Mouse (Mus musculus) liver, embryonic 16.5 days (tissue): Measurements from ENCODE around the gene Nt5c3b. TPM values are rescaled to one million over a fixed set of nuclear protein-coding genes. Genes with fewer than 3 reads are reported as not detected.

Source experiments
- ATAC-seq: fragments of 200-750 bp; cut with Nextera tagmentation; 2 replicates; pipeline ENCODE4 v1.8.0; 2017; ENCODE audit warnings: low read depth, mild to moderate bottlenecking, moderate number of reproducible peaks, moderate library complexity
- H3K27ac ChIP-seq: fragments of 300-500 bp; sonication (generic); 2 replicates; pipeline ENCODE4 v1.5.1; 2014; ENCODE audit warnings: mild to moderate bottlenecking, low read length
- H3K27me3 ChIP-seq: fragments of 300-500 bp; sonication (generic); 2 replicates; pipeline ENCODE4 v1.6.1; 2014; ENCODE audit warnings: low read depth, low read length, mixed read lengths; ENCODE audit not compliant: control insufficient read depth, insufficient read depth
- H3K36me3 ChIP-seq: fragments of 300-500 bp; sonication (generic); 2 replicates; pipeline ENCODE4 v1.6.1; 2014; ENCODE audit warnings: mild to moderate bottlenecking; ENCODE audit not compliant: control insufficient read depth, insufficient read depth
- H3K4me1 ChIP-seq: fragments of 300-500 bp; sonication (generic); 2 replicates; pipeline ENCODE4 v1.6.1; 2014; ENCODE audit warnings: low read depth, low read length, mixed read lengths; ENCODE audit not compliant: control insufficient read depth
- H3K4me2 ChIP-seq: fragments of 300-500 bp; sonication (generic); 2 replicates; pipeline ENCODE4 v1.6.1; 2014; ENCODE audit warnings: low read depth, low read length, mixed read lengths
- H3K4me3 ChIP-seq: fragments of 300-500 bp; sonication (generic); 2 replicates; pipeline ENCODE4 v1.5.1; 2014; ENCODE audit warnings: low read depth, mild to moderate bottlenecking, low read length
- H3K9ac ChIP-seq: fragments of 300-500 bp; sonication (generic); 2 replicates; pipeline ENCODE4 v1.6.1; 2014; ENCODE audit warnings: low read depth, low read length
- H3K9me3 ChIP-seq: fragments of 300-500 bp; sonication (generic); replicated peaks from 2 replicates; pipeline ENCODE4 v1.6.1; 2016; ENCODE audit warnings: low read length; ENCODE audit not compliant: control insufficient read depth
- WGBS: fragments of 180-500 bp; shearing (Covaris S2); extraction: QIAGEN DNeasy Blood & Tissue Kit; methylation state at CpG from one replicate; pipeline ENCODE4 v1.1.7; 2014; ENCODE audit not compliant: insufficient replicate concordance; 5-methylcytosine and 5-hydroxymethylcytosine counted together
- polyA plus RNA-seq: library from polyadenylated mRNA; unstranded; fragments of >200 nt; fragmentation: Nextera tagmentation; extraction: Ambion mirVana; gene quantifications from 2 replicates; pipeline ENCODE4 v1.2.1, GENCODE M21; 2015

The Nt5c3b gene
- polyA plus RNA-seq, 1 experiment from 2014 or later, result 16.0 TPM

GRCm38 (mm10) chr11:100437901-100438300 lies 3.7 kb downstream of the Nt5c3b start:
- no peak for ATAC-seq
- no peak overlapping the region for H3K27ac ChIP-seq
- 68% methylated on average over 1 of the region's 1 CpGs for whole genome bisulfite sequencing
- no peaks in the 10 kb centered on the region for H3K9me3 ChIP-seq
- H3K36me3 ChIP-seq, result no peaks in the 10 kb centered on the region
- H3K4me3 ChIP-seq, result no peak overlapping the region
- no peaks in the 10 kb centered on the region for H3K27me3 ChIP-seq
- H3K4me2 ChIP-seq, result no peak overlapping the region
- H3K4me1 ChIP-seq, result peaks cover 14% of the 10 kb centered on the region
- H3K9ac ChIP-seq, result no peak overlapping the region

- ATAC-seq, result no peak
- Histone ChIP-seq H3K27me3 (no peaks in the 10 kb centered on the region), H3K9me3 (no peaks in the 10 kb centered on the region), H3K27ac (no peak overlapping the region), H3K4me1 (peaks cover 10% of the 10 kb centered on the region), H3K4me2 (no peak overlapping the region), H3K36me3 (no peaks in the 10 kb centered on the region), H3K9ac (no peak overlapping the region), H3K4me3 (no peak overlapping the region)
- WGBS, result 81% methylated on average over 9 of the region's 9 CpGs
Measured at GRCm38 (mm10) chr11:100435678-100436246, 5.8 kb downstream of the Nt5c3b start.

GRCm38 (mm10) chr11:100432002-100432401 lies 9.6 kb downstream of the Nt5c3b start:
- Histone ChIP-seq H3K27ac (no peak overlapping the region), H3K9ac (no peak overlapping the region), H3K4me1 (no peaks in the 10 kb centered on the region), H3K4me3 (no peak overlapping the region), H3K9me3 (no peaks in the 10 kb centered on the region), H3K36me3 (no peaks in the 10 kb centered on the region), H3K4me2 (no peak overlapping the region), H3K27me3 (no peaks in the 10 kb centered on the region)
- 66% methylated on average over 5 of the region's 5 CpGs for WGBS
- ATAC-seq, result no peak

- H3K9me3 ChIP-seq, result no peaks in the 10 kb centered on the region
- ATAC-seq, result no peak
- no peaks in the 10 kb centered on the region; the same call in 1 of the 2 replicates for H3K4me1 ChIP-seq
- H3K9ac ChIP-seq, result no peak overlapping the region
- no peak overlapping the region for H3K27ac ChIP-seq
- H3K36me3 ChIP-seq, result no peaks in the 10 kb centered on the region
- no peaks in the 10 kb centered on the region for H3K27me3 ChIP-seq
- 78% methylated on average over 7 of the region's 7 CpGs for WGBS
- no peak overlapping the region for H3K4me3 ChIP-seq
- H3K4me2 ChIP-seq, result no peak overlapping the region
Measured at GRCm38 (mm10) chr11:100430052-100430451, 11.6 kb downstream of the Nt5c3b start.

- no peaks in the 10 kb centered on the region for H3K27me3 ChIP-seq
- no peak overlapping the region for H3K4me2 ChIP-seq
- no peak overlapping the region for H3K27ac ChIP-seq
- no peaks in the 10 kb centered on the region for H3K36me3 ChIP-seq
- no peak overlapping the region for H3K9ac ChIP-seq
- H3K4me1 ChIP-seq, result no peaks in the 10 kb centered on the region; the same call in 1 of the 2 replicates
- H3K4me3 ChIP-seq, result no peak overlapping the region
- ATAC-seq, result no peak
- WGBS, result 63% methylated on average over 9 of the region's 9 CpGs
- H3K9me3 ChIP-seq, result no peaks in the 10 kb centered on the region
Measured at GRCm38 (mm10) chr11:100428612-100429199, 12.9 kb downstream of the Nt5c3b start.

GRCm38 (mm10) chr11:100426820-100427219 lies 14.8 kb downstream of the Nt5c3b start:
- Histone ChIP-seq H3K4me1 (no peaks in the 10 kb centered on the region; the same call in 1 of the 2 replicates), H3K9ac (no peak overlapping the region), H3K36me3 (no peaks in the 10 kb centered on the region), H3K27me3 (no peaks in the 10 kb centered on the region), H3K4me3 (no peak overlapping the region), H3K27ac (no peak overlapping the region), H3K4me2 (no peak overlapping the region), H3K9me3 (no peaks in the 10 kb centered on the region)
- WGBS, result 56% methylated on average over 3 of the region's 3 CpGs
- no peak for ATAC-seq

GRCm38 (mm10) chr11:100425851-100426250 lies 15.8 kb downstream of the Nt5c3b start:
- Histone ChIP-seq H3K4me2 (no peak overlapping the region), H3K4me3 (no peak overlapping the region), H3K9me3 (no peaks in the 10 kb centered on the region), H3K27ac (no peak overlapping the region), H3K4me1 (no peaks in the 10 kb centered on the region; the same call in 1 of the 2 replicates), H3K36me3 (no peaks in the 10 kb centered on the region), H3K27me3 (no peaks in the 10 kb centered on the region), H3K9ac (no peak overlapping the region)
- WGBS, result 29% methylated on average over 7 of the region's 7 CpGs
- ATAC-seq, result peak; percentile 41

- H3K9me3 ChIP-seq, result no peaks in the 10 kb centered on the region
- H3K27ac ChIP-seq, result no peak overlapping the region
- H3K9ac ChIP-seq, result no peak overlapping the region
- no peaks in the 10 kb centered on the region; the same call in 1 of the 2 replicates for H3K4me1 ChIP-seq
- H3K36me3 ChIP-seq, result no peaks in the 10 kb centered on the region
- no peak for ATAC-seq
- no peak overlapping the region for H3K4me3 ChIP-seq
- no peaks in the 10 kb centered on the region for H3K27me3 ChIP-seq
- no peak overlapping the region for H3K4me2 ChIP-seq
- WGBS, result 75% methylated on average over 7 of the region's 7 CpGs
Measured at GRCm38 (mm10) chr11:100423836-100424235, 17.8 kb downstream of the Nt5c3b start.

GRCm38 (mm10) chr11:100421537-100421936 lies 20.1 kb downstream of the Nt5c3b start:
- no peak for ATAC-seq

More at GRCm38 (mm10) chr11:100421537-100421936, 20.1 kb downstream of the Nt5c3b start:
- Histone ChIP-seq H3K9me3 (no peaks in the 10 kb centered on the region), H3K9ac (no peak overlapping the region), H3K4me3 (no peak overlapping the region), H3K36me3 (no peaks in the 10 kb centered on the region), H3K27me3 (peaks cover 6% of the 10 kb centered on the region), H3K4me1 (no peaks in the 10 kb centered on the region; the same call in 1 of the 2 replicates), H3K27ac (no peak overlapping the region), H3K4me2 (no peak overlapping the region)
- WGBS, result 85% methylated on average over 8 of the region's 8 CpGs
